Mouse (Mus musculus): Measurements from ENCODE around the gene Olfr533.

DNA sequence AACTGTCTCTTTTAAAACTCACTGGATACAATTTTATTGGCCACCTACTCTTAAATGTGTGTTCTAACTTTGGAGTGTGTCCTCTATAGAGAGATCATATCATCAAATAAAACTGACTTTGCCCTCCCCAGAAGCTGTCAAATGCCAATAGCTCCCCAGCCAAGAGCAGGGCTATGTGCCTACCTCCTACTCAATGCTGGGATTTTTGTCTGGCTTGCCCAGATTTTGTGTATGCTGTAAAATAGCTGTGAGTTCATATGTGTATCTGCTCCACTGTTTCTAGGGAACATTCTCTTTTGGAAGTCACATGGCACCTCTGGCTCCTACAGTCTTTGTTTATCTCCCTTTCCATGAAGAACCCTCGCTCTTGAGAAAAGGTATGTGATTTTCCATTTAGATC is 25.8 kb downstream of the Olfr533 start:
- no peak for TF ChIP-seq CHD2 (IDR thresholded peaks at IDR 0.05; ENCODE audit: low read depth, low read length)
- TF ChIP-seq HCFC1 (IDR thresholded peaks at IDR 0.05; ENCODE audit: borderline replicate concordance, insufficient read depth, low read length), result no peak
